Comparison of ENCODE assay signal across 11 mouse cellular contexts in the genomic region with DNA sequence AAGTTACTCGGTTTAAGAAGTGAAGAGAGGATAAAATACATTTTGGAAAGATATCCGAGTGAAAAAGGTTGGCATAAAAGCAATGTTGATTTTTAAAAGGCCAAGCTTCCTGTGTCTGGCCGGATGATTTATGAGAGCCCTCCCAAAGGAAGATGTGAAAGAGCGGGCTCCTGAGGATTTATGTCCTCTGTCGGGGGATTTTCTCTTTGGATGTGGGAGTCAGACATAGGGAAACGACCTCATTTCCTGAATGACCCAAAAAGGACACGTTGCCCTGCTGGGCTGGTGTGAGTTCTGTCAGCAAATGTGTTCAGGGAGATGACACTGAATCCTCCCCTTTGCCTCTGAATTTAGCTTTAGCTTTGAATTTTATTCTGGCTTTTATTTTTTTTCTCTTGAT. TPM values are rescaled to one million over a fixed set of nuclear protein-coding genes. Genes with fewer than 3 reads are reported as not detected.
DNase-seq lines count a peak whose midpoint lies in the region; ATAC-seq lines count a peak whose summit lies in the region.
"Had no signal": no experiment of that assay in that cellular context is flagged by ENCODE, and none has a peak within 500 bp of the region (broad histone marks: within the 10 kb centered on the region; RNA-seq: fewer than 3 reads in every experiment).

No protein-coding gene starts in this region.

- peaks cover 98% of the 10 kb centered on the region for H3K4me1 ChIP-seq in heart, embryonic 13.5 days
- H3K4me1 ChIP-seq in heart, embryonic 11.5 days (ENCODE audit: control insufficient read depth, insufficient read depth, low read length), result peaks cover 75% of the 10 kb centered on the region
- H3K4me1 ChIP-seq in hindbrain, embryonic 14.5 days (replicated peaks; ENCODE audit: control insufficient read depth, insufficient read depth, low read length), result peaks cover 34% of the 10 kb centered on the region

- peak overlapping the region; percentile 31; the same call in 1 of the 2 replicates for H3K4me2 ChIP-seq in heart, embryonic 13.5 days
- no peak overlapping the region for H3K4me2 ChIP-seq in heart, embryonic 11.5 days
- no peak overlapping the region for H3K4me2 ChIP-seq in hindbrain, embryonic 14.5 days (replicated peaks)
- H3K4me2 ChIP-seq: hindbrain, embryonic 12.5 days had no signal

- H3K9me3 ChIP-seq in heart, embryonic 13.5 days, result no peaks in the 10 kb centered on the region
- H3K9me3 ChIP-seq in heart, embryonic 11.5 days (replicated peaks; ENCODE audit: control insufficient read depth, low read length), result no peaks in the 10 kb centered on the region
- H3K9me3 ChIP-seq in hindbrain, embryonic 14.5 days (ENCODE audit: control insufficient read depth, low read length), result no peaks in the 10 kb centered on the region
- H3K9me3 ChIP-seq: hindbrain, embryonic 12.5 days had no signal

- 0 out of 2 replicates have a peak, but pooled peaks cover 4% of the 10 kb centered on the region for H3K36me3 ChIP-seq in heart, embryonic 13.5 days
- H3K36me3 ChIP-seq in heart, embryonic 11.5 days (ENCODE audit: control insufficient read depth, insufficient read depth, low read length), result no peaks in the 10 kb centered on the region
- H3K36me3 ChIP-seq in hindbrain, embryonic 14.5 days (replicated peaks; ENCODE audit: control insufficient read depth, insufficient read depth), result no peaks in the 10 kb centered on the region
- H3K36me3 ChIP-seq: hindbrain, embryonic 12.5 days had no signal

- DNase-seq in 3T3-L1 (ENCODE audit: low read depth, low spot score), result peak; percentile 20
- DNase-seq in embryo, embryonic 11 days, result peak; percentile 70
- DNase-seq in kidney, postnatal 25 days, result peak; percentile 60 to 66
- no peak for DNase-seq in layer of hippocampus, adult 11-12 months (ENCODE audit: low spot score)
- no peak for DNase-seq in cerebellum, postnatal 10 days
- DNase-seq in hindbrain, embryonic 14.5 days (ENCODE audit: low spot score), result no peak

- H3K27ac ChIP-seq in heart, embryonic 13.5 days (replicated peaks), result peak overlapping the region; percentile 20
- no peak overlapping the region for H3K27ac ChIP-seq in heart, embryonic 11.5 days (ENCODE audit: low read depth, low read length)
- no peak overlapping the region for H3K27ac ChIP-seq in hindbrain, embryonic 14.5 days
- H3K27ac ChIP-seq: hindbrain, embryonic 12.5 days; left cerebral cortex, adult 2 months had no signal

- ATAC-seq in heart, embryonic 13.5 days (ENCODE audit: extremely low read depth, insufficient number of reproducible peaks, low FRiP score, low TSS enrichment), result no peak
- ATAC-seq in heart, embryonic 11.5 days (replicated peaks; ENCODE audit: insufficient number of reproducible peaks, low FRiP score, low TSS enrichment), result no peak
- ATAC-seq in hindbrain, embryonic 14.5 days (ENCODE audit: low FRiP score), result no peak

- no peaks in the 10 kb centered on the region for H3K27me3 ChIP-seq in heart, embryonic 13.5 days (replicated peaks)
- no peaks in the 10 kb centered on the region for H3K27me3 ChIP-seq in heart, embryonic 11.5 days (ENCODE audit: control insufficient read depth, insufficient read depth, low read length)
- H3K27me3 ChIP-seq in hindbrain, embryonic 14.5 days (ENCODE audit: control insufficient read depth, insufficient read depth, low read length), result no peaks in the 10 kb centered on the region
- H3K27me3 ChIP-seq: hindbrain, embryonic 12.5 days had no signal

- H3K9ac ChIP-seq in heart, embryonic 13.5 days, result peak overlapping the region; percentile 52
- H3K9ac ChIP-seq in heart, embryonic 11.5 days (ENCODE audit: low read depth, low read length), result no peak overlapping the region
- H3K9ac ChIP-seq in hindbrain, embryonic 14.5 days, result no peak overlapping the region
- H3K9ac ChIP-seq: hindbrain, embryonic 12.5 days had no signal

- WGBS in heart, embryonic 13.5 days, result 27% methylated on average over 7 of the region's 7 CpGs
- 24% methylated on average over 7 of the region's 7 CpGs for WGBS in heart, embryonic 11.5 days (ENCODE audit: insufficient replicate concordance)
- 44% methylated on average over 7 of the region's 7 CpGs for WGBS in hindbrain, embryonic 14.5 days

- no peak overlapping the region for H3K4me3 ChIP-seq in heart, embryonic 13.5 days
- H3K4me3 ChIP-seq in heart, embryonic 11.5 days (ENCODE audit: low read depth, low read length), result no peak overlapping the region
- H3K4me3 ChIP-seq in hindbrain, embryonic 14.5 days (replicated peaks; ENCODE audit: low read length), result no peak overlapping the region
- H3K4me3 ChIP-seq: hindbrain, embryonic 12.5 days; left cerebral cortex, adult 2 months; myocyte had no signal

RNA-seq across cellular contexts. Expression of a gene that starts 8.0 kb away (rescaled TPM):
- polyA plus RNA-seq in heart, embryonic 13.5 days (2015; fragmentation: Nextera tagmentation; extraction: Ambion mirVana), result 12.5 and 12.8 TPM in 2 replicates
- polyA plus RNA-seq in heart, embryonic 11.5 days (2014; fragmentation: Nextera tagmentation; extraction: Ambion mirVana), result 16.0 and 17.9 TPM in 2 replicates
- polyA plus RNA-seq in hindbrain, embryonic 14.5 days (2014; fragmentation: Nextera tagmentation; extraction: Ambion mirVana), result 6.1 and 6.8 TPM in 2 replicates

Comparison
In these comparisons a context has a peak if more than half of its experiments do, and no peak if none do; other contexts are left out.
1. DNase-seq: peak in 3T3-L1 (single experiment), embryo, embryonic 11 days (single experiment) and kidney, postnatal 25 days (2 of 2); none in layer of hippocampus, adult 11-12 months (single experiment), cerebellum, postnatal 10 days (0 of 2) and hindbrain, embryonic 14.5 days (single experiment).